Mouse (Mus musculus): ENCODE measurements around the gene Dcxr. TPM values are rescaled to one million over a fixed set of nuclear protein-coding genes. Genes with fewer than 3 reads are reported as not detected.

Dcxr gene
- polyA plus RNA-seq, 1 experiment: 21.2 TPM

DNA sequence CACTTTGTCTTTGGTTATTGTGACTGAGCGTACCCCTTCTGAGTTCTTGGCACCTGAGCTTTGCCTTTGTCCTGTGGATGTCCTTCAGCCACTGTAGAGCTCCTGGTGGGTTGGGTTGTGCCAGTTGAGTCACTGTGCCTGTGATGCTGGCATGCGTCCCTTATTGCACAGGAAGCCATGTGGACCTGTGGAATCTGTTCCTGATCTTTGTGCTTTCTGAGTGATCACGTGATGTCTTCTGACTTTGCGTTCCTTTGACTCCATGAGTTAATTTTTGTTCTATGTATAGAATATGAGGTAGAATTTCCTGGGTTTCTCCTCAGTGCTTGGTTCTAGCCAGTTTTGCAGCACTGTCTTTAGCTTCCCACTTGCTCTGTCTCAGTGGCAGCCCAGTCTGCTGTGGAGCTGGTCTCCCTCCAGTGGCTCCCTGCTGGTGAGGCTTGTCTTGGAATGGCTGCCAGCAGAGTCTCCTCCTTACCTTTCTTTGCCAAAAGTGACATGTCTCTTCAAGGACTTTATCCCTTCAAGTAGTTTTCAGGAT is 34.5 kb downstream of the Dcxr start:
- no peak overlapping the region for H3ac ChIP-seq (ENCODE audit: control insufficient read depth, insufficient read length)
- no peaks in the 10 kb centered on the region for H3K27me3 ChIP-seq (ENCODE audit: control insufficient read depth, insufficient read depth, insufficient read length)
- peaks cover 27% of the 10 kb centered on the region for H3K36me3 ChIP-seq (ENCODE audit: control insufficient read depth, insufficient read depth)
- TF ChIP-seq POLR2A (IDR thresholded peaks at IDR 0.05; ENCODE audit: insufficient read length, low read depth): no peak
- TF ChIP-seq E2F4 (IDR thresholded peaks at IDR 0.05; ENCODE audit: insufficient read depth): no peak
- no peak for TF ChIP-seq TCF12 (IDR thresholded peaks at IDR 0.05; ENCODE audit: insufficient read depth, poor library complexity, severe bottlenecking)
- no peak for TF ChIP-seq USF1 (IDR thresholded peaks at IDR 0.05; ENCODE audit: low read depth)
- TF ChIP-seq MYOG (IDR thresholded peaks at IDR 0.05; ENCODE audit: control insufficient read depth in 1 of 3, insufficient read depth in 1 of 3, insufficient read length in 2 of 3, low read depth in 2 of 3): no peak
- no peak for TF ChIP-seq POLR2AphosphoS2 (IDR thresholded peaks at IDR 0.05; ENCODE audit: insufficient read length, low read depth)
- TF ChIP-seq REST (IDR thresholded peaks at IDR 0.05; ENCODE audit: insufficient read depth, insufficient read length): no peak
- TF ChIP-seq SRF (IDR thresholded peaks at IDR 0.05; ENCODE audit: control insufficient read depth, insufficient read length, low read depth): no peak
- TF ChIP-seq CEBPB (IDR thresholded peaks at IDR 0.05; ENCODE audit: insufficient read depth, poor library complexity, severe bottlenecking): no peak
- TF ChIP-seq MAX (IDR thresholded peaks at IDR 0.05; ENCODE audit: low read depth): no peak
- TF ChIP-seq MYOD1 (IDR thresholded peaks at IDR 0.05; ENCODE audit: control insufficient read depth in 1 of 3, insufficient read length in 2 of 3, low read depth in 2 of 3): no peak
- no peak for TF ChIP-seq TCF3 (IDR thresholded peaks at IDR 0.05; ENCODE audit: insufficient read length, low read depth)
- no peak overlapping the region for H3K4me3 ChIP-seq
- peaks cover 3% of the 10 kb centered on the region for H3K79me2 ChIP-seq (ENCODE audit: control insufficient read depth, insufficient read depth)
- H3K4me2 ChIP-seq (ENCODE audit: low read depth): no peak overlapping the region

DNA sequence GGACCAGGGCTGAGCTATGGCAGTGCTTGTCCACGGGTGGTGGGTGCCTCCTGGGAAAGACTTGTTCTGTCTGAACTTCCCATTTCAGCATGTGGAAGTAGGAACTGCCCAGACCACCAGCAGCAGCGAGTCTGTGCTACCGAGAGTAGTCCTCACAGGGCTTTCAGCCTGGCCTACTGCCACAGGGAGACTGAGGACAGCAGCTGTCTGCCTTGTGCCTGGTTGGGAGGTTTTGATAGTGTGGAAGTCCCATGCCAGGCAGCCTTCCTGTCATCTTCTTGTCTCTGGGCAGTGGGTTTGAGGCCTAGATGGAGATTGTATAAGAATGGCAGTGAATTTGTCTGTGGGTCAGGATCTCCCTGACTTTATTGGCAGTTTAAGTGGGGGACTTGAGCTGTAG is 37.7 kb downstream of the Dcxr start:
- peaks cover 23% of the 10 kb centered on the region for H3K36me3 ChIP-seq (ENCODE audit: control insufficient read depth, insufficient read depth)
- TF ChIP-seq TCF12 (IDR thresholded peaks at IDR 0.05; ENCODE audit: insufficient read depth, poor library complexity, severe bottlenecking): no peak
- no peak for TF ChIP-seq USF1 (IDR thresholded peaks at IDR 0.05; ENCODE audit: low read depth)
- TF ChIP-seq SRF (IDR thresholded peaks at IDR 0.05; ENCODE audit: control insufficient read depth, insufficient read length, low read depth): no peak
- no peak for TF ChIP-seq TCF3 (IDR thresholded peaks at IDR 0.05; ENCODE audit: insufficient read length, low read depth)
- no peak for TF ChIP-seq POLR2A (IDR thresholded peaks at IDR 0.05; ENCODE audit: insufficient read length, low read depth)
- TF ChIP-seq MYOD1 (IDR thresholded peaks at IDR 0.05; ENCODE audit: control insufficient read depth in 1 of 3, insufficient read length in 2 of 3, low read depth in 2 of 3): peak; percentile 7 to 63 (median 59)
- TF ChIP-seq E2F4 (IDR thresholded peaks at IDR 0.05; ENCODE audit: insufficient read depth): no peak
- TF ChIP-seq CEBPB (IDR thresholded peaks at IDR 0.05; ENCODE audit: insufficient read depth, poor library complexity, severe bottlenecking): no peak
- no peak for TF ChIP-seq REST (IDR thresholded peaks at IDR 0.05; ENCODE audit: insufficient read depth, insufficient read length)
- TF ChIP-seq MAX (IDR thresholded peaks at IDR 0.05; ENCODE audit: low read depth): no peak
- peak in 1 of 3 experiments; percentile 39 for TF ChIP-seq MYOG (IDR thresholded peaks at IDR 0.05; ENCODE audit: control insufficient read depth in 1 of 3, insufficient read depth in 1 of 3, insufficient read length in 2 of 3, low read depth in 2 of 3)
- no peak for TF ChIP-seq POLR2AphosphoS2 (IDR thresholded peaks at IDR 0.05; ENCODE audit: insufficient read length, low read depth)
- no peaks in the 10 kb centered on the region for H3K27me3 ChIP-seq (ENCODE audit: control insufficient read depth, insufficient read depth, insufficient read length)
- no peaks in the 10 kb centered on the region for H3K79me2 ChIP-seq (ENCODE audit: control insufficient read depth, insufficient read depth)
- no peak overlapping the region for H3K4me2 ChIP-seq (ENCODE audit: low read depth)
- H3ac ChIP-seq (ENCODE audit: control insufficient read depth, insufficient read length): no peak overlapping the region
- no peak overlapping the region for H3K4me3 ChIP-seq

DNA sequence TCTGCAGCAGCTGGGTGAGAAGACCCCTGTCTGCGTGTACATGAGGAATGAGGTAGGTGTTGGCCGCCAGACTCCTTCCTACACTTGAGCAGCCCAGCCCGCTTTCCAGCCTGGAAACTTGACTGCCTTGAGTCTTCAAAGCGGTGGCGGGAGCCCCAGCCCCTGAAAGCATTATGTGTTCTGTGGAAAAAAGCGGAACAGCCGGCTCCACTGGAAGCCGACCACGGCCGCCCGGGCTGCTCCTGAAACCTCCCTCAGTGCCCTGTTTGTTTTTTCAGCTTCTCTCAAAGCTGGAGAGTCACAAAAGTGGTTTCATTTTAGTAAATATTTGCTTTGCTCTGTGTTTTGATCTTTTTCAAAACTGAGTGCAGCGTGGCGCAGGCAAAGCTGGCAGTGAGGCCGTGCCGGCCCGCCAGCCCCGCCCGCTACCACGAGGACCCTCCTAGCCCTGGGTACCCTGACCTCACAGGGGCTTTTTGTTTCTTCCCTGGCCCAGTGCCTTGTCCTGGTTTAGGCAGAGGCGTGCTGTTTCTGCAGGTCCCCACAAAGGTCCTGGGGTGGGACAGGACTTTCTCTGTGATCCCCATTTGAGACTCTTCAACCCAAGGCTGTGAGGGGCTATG is 40.3 kb downstream of the Dcxr start:
- Histone ChIP-seq H3K4me2 (ENCODE audit: low read depth) (no peak overlapping the region), H3K27me3 (ENCODE audit: control insufficient read depth, insufficient read depth, insufficient read length) (no peaks in the 10 kb centered on the region), H3K79me2 (ENCODE audit: control insufficient read depth, insufficient read depth) (no peaks in the 10 kb centered on the region), H3K4me3 (no peak overlapping the region), H3K36me3 (ENCODE audit: control insufficient read depth, insufficient read depth) (peaks cover 18% of the 10 kb centered on the region), H3ac (ENCODE audit: control insufficient read depth, insufficient read length) (no peak overlapping the region)
- no peak for TF ChIP-seq MAX (IDR thresholded peaks at IDR 0.05; ENCODE audit: low read depth)
- no peak for TF ChIP-seq SRF (IDR thresholded peaks at IDR 0.05; ENCODE audit: control insufficient read depth, insufficient read length, low read depth)
- no peak for TF ChIP-seq POLR2AphosphoS2 (IDR thresholded peaks at IDR 0.05; ENCODE audit: insufficient read length, low read depth)

DNA sequence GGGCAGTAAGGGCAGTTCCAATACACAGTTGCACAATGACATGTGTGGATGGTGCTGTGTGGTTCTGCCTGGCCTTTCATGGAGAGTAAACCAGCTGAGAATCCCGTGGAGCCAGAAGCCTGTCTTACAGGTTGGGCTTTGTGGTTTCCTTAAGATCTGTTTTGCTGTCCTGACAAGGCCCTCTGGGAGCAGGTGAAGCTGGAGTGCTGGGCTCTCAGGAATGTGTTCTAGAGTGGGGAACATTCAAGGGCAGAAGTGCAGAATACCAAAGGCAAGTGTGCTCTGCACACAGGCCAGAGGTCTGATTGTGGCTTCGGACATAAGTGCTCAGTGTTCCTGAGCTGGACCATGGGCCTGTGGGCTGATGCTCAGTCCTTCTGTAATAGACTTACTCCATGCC is 42.4 kb downstream of the Dcxr start:
- Histone ChIP-seq H3ac (ENCODE audit: control insufficient read depth, insufficient read length) (no peak overlapping the region), H3K79me2 (ENCODE audit: control insufficient read depth, insufficient read depth) (no peaks in the 10 kb centered on the region), H3K27me3 (ENCODE audit: control insufficient read depth, insufficient read depth, insufficient read length) (no peaks in the 10 kb centered on the region), H3K36me3 (ENCODE audit: control insufficient read depth, insufficient read depth) (peaks cover 15% of the 10 kb centered on the region), H3K4me2 (ENCODE audit: low read depth) (no peak overlapping the region), H3K4me3 (no peak overlapping the region)
- TF ChIP-seq MAX (IDR thresholded peaks at IDR 0.05; ENCODE audit: low read depth) (no peak), USF1 (IDR thresholded peaks at IDR 0.05; ENCODE audit: low read depth) (no peak), CEBPB (IDR thresholded peaks at IDR 0.05; ENCODE audit: insufficient read depth, poor library complexity, severe bottlenecking) (no peak), REST (IDR thresholded peaks at IDR 0.05; ENCODE audit: insufficient read depth, insufficient read length) (no peak), POLR2AphosphoS2 (IDR thresholded peaks at IDR 0.05; ENCODE audit: insufficient read length, low read depth) (no peak), MYOG (IDR thresholded peaks at IDR 0.05; ENCODE audit: control insufficient read depth in 1 of 3, insufficient read depth in 1 of 3, insufficient read length in 2 of 3, low read depth in 2 of 3) (peak in 2 of 3 experiments; percentile 43 to 66)

DNA sequence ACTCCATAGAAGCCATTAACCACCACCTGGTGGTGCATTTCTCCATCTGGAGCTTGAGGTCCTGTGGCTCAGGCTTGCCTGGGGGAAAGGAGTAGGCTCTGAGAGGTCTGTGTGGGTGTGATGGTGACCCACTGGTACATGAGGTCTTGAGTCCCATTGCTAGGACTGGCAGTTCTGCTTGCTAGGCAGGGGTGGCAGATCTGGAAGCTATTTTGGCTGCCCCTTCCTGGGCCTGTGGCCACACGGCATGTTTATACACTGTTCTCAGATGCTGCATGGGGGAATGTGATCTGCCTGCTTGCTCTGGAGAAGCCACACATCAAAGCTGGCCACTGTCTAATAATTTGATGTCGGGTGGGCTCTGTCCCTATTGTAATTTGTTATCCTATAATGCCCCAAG is 43.0 kb downstream of the Dcxr start:
- Histone ChIP-seq H3ac (ENCODE audit: control insufficient read depth, insufficient read length) (no peak overlapping the region), H3K79me2 (ENCODE audit: control insufficient read depth, insufficient read depth) (no peaks in the 10 kb centered on the region), H3K27me3 (ENCODE audit: control insufficient read depth, insufficient read depth, insufficient read length) (no peaks in the 10 kb centered on the region), H3K4me3 (no peak overlapping the region), H3K4me2 (ENCODE audit: low read depth) (no peak overlapping the region), H3K36me3 (ENCODE audit: control insufficient read depth, insufficient read depth) (peaks cover 15% of the 10 kb centered on the region)
- TF ChIP-seq MAX (IDR thresholded peaks at IDR 0.05; ENCODE audit: low read depth) (no peak), E2F4 (IDR thresholded peaks at IDR 0.05; ENCODE audit: insufficient read depth) (no peak), USF1 (IDR thresholded peaks at IDR 0.05; ENCODE audit: low read depth) (no peak), POLR2A (IDR thresholded peaks at IDR 0.05; ENCODE audit: insufficient read length, low read depth) (no peak), POLR2AphosphoS2 (IDR thresholded peaks at IDR 0.05; ENCODE audit: insufficient read length, low read depth) (no peak), CEBPB (IDR thresholded peaks at IDR 0.05; ENCODE audit: insufficient read depth, poor library complexity, severe bottlenecking) (no peak), REST (IDR thresholded peaks at IDR 0.05; ENCODE audit: insufficient read depth, insufficient read length) (no peak), MYOG (IDR thresholded peaks at IDR 0.05; ENCODE audit: control insufficient read depth in 1 of 3, insufficient read depth in 1 of 3, insufficient read length in 2 of 3, low read depth in 2 of 3) (no peak), SRF (IDR thresholded peaks at IDR 0.05; ENCODE audit: control insufficient read depth, insufficient read length, low read depth) (no peak), TCF12 (IDR thresholded peaks at IDR 0.05; ENCODE audit: insufficient read depth, poor library complexity, severe bottlenecking) (no peak), MYOD1 (IDR thresholded peaks at IDR 0.05; ENCODE audit: control insufficient read depth in 1 of 3, insufficient read length in 2 of 3, low read depth in 2 of 3) (no peak), TCF3 (IDR thresholded peaks at IDR 0.05; ENCODE audit: insufficient read length, low read depth) (no peak)

Measured in myocyte (in vitro differentiated cells).